26 mouse cellular contexts compared by ENCODE assay signal in genomic region chr9:115661834-115662425, GRCm38 (mm10).
DNase-seq lines count a peak whose midpoint lies in the region; ATAC-seq and TF ChIP-seq lines count a peak whose summit lies in the region.
"Had no signal": no experiment of that assay in that cellular context is flagged by ENCODE, and none has a peak within 500 bp of the region (broad histone marks: within the 10 kb centered on the region; RNA-seq: fewer than 3 reads in every experiment).

No protein-coding gene starts in this region.

- no peaks in the 10 kb centered on the region for H3K27me3 ChIP-seq in intestine, postnatal 0 days (replicated peaks; ENCODE audit: control insufficient read depth, insufficient read depth, low read length)
- H3K27me3 ChIP-seq in intestine, embryonic 16.5 days (replicated peaks; ENCODE audit: control insufficient read depth, insufficient read depth, low read length), result no peaks in the 10 kb centered on the region
- no peaks in the 10 kb centered on the region for H3K27me3 ChIP-seq in kidney, embryonic 15.5 days
- H3K27me3 ChIP-seq in stomach, postnatal 0 days (ENCODE audit: control insufficient read depth, insufficient read depth, low read length), result no peaks in the 10 kb centered on the region
- no peaks in the 10 kb centered on the region for H3K27me3 ChIP-seq in liver, embryonic 11.5 days (replicated peaks; ENCODE audit: control insufficient read depth, insufficient read depth, low read length)
- H3K27me3 ChIP-seq: heart, embryonic 15.5 days had no signal

- no peak overlapping the region for H3K4me3 ChIP-seq in intestine, postnatal 0 days (ENCODE audit: low read depth, low read length)
- H3K4me3 ChIP-seq in intestine, embryonic 16.5 days (ENCODE audit: low read length), result no peak overlapping the region
- no peak overlapping the region for H3K4me3 ChIP-seq in kidney, embryonic 15.5 days (replicated peaks)
- H3K4me3 ChIP-seq in stomach, postnatal 0 days (ENCODE audit: low read depth, low read length), result no peak overlapping the region
- H3K4me3 ChIP-seq in liver, embryonic 11.5 days (ENCODE audit: low read depth, low read length), result no peak overlapping the region
- H3K4me3 ChIP-seq: embryonic facial prominence, embryonic 10.5 days; heart, adult 2 months; heart, embryonic 15.5 days; layer of hippocampus, adult 2 months; midbrain, embryonic 10.5 days had no signal

- no peaks in the 10 kb centered on the region for H3K9me3 ChIP-seq in intestine, postnatal 0 days (ENCODE audit: control insufficient read depth)
- H3K9me3 ChIP-seq in intestine, embryonic 16.5 days (ENCODE audit: control insufficient read depth, low read length), result 0 out of 2 replicates have a peak, but pooled peaks cover 7% of the 10 kb centered on the region
- H3K9me3 ChIP-seq in kidney, embryonic 15.5 days (replicated peaks), result no peaks in the 10 kb centered on the region
- no peaks in the 10 kb centered on the region for H3K9me3 ChIP-seq in stomach, postnatal 0 days (ENCODE audit: control insufficient read depth, low read length)
- H3K9me3 ChIP-seq in liver, embryonic 11.5 days (ENCODE audit: control insufficient read depth, low read length), result 0 out of 2 replicates have a peak, but pooled peaks cover 4% of the 10 kb centered on the region
- H3K9me3 ChIP-seq: heart, embryonic 15.5 days had no signal

- no peaks in the 10 kb centered on the region; the same call in 1 of the 2 replicates for H3K4me1 ChIP-seq in intestine, postnatal 0 days (replicated peaks; ENCODE audit: control insufficient read depth, insufficient read depth, low read length)
- peaks cover 8% of the 10 kb centered on the region; the same call in 1 of the 2 replicates for H3K4me1 ChIP-seq in intestine, embryonic 16.5 days (ENCODE audit: control insufficient read depth, insufficient read depth, low read length)
- peaks cover 14% of the 10 kb centered on the region for H3K4me1 ChIP-seq in kidney, embryonic 15.5 days
- no peaks in the 10 kb centered on the region for H3K4me1 ChIP-seq in stomach, postnatal 0 days (replicated peaks; ENCODE audit: control insufficient read depth, insufficient read depth)
- peaks cover 8% of the 10 kb centered on the region for H3K4me1 ChIP-seq in liver, embryonic 11.5 days (replicated peaks; ENCODE audit: control insufficient read depth, insufficient read depth, low read length)

- DNase-seq in brain, embryonic 14.5 days (ENCODE audit: low read depth), result peak; percentile 7
- DNase-seq in kidney, postnatal 36 days, result peak; percentile 55 to 61
- DNase-seq in stomach, postnatal 0 days (ENCODE audit: low spot score), result no peak
- no peak for DNase-seq in cerebellum, postnatal 14 days
- no peak for DNase-seq in liver, embryonic 11.5 days (ENCODE audit: low spot score)
- DNase-seq: cerebellum, adult 8-10 months; forebrain, postnatal 0 days; gastrocnemius, postnatal 36 days; heart, adult 2 months; heart, postnatal 4 days; layer of hippocampus, postnatal 36 days; liver, postnatal 0 days; right cerebral cortex, postnatal 14 days; spleen, adult 18-20 months; thymus, postnatal 36 days had no signal

- 76% methylated on average over 5 of the region's 5 CpGs for WGBS in intestine, postnatal 0 days
- WGBS in intestine, embryonic 16.5 days, result 74% methylated on average over 5 of the region's 5 CpGs
- 80% methylated on average over 5 of the region's 5 CpGs for WGBS in kidney, embryonic 15.5 days
- WGBS in stomach, postnatal 0 days, result 83% methylated on average over 5 of the region's 5 CpGs
- 64% methylated on average over 5 of the region's 5 CpGs for WGBS in liver, embryonic 11.5 days

- no peak for TF ChIP-seq CTCF in intestine, postnatal 0 days (IDR thresholded peaks at IDR 0.05; ENCODE audit: low read depth)
- no peak for TF ChIP-seq CTCF in brain, embryonic 14.5 days (IDR thresholded peaks at IDR 0.05; ENCODE audit: borderline replicate concordance, extremely low read depth, insufficient read depth, insufficient read length)
- no peak for TF ChIP-seq CTCF in stomach, postnatal 0 days (IDR thresholded peaks at IDR 0.05; ENCODE audit: low read depth)

- TF ChIP-seq EP300 in stomach, postnatal 0 days (optimal IDR thresholded peaks at IDR 0.05), result no peak

- no peak overlapping the region for H3K27ac ChIP-seq in intestine, postnatal 0 days (ENCODE audit: low read depth, low read length)
- no peak overlapping the region for H3K27ac ChIP-seq in intestine, embryonic 16.5 days (ENCODE audit: low read length)
- H3K27ac ChIP-seq in kidney, embryonic 15.5 days, result peak overlapping the region; percentile 67; the same call in 1 of the 2 replicates
- no peak overlapping the region for H3K27ac ChIP-seq in stomach, postnatal 0 days (replicated peaks)
- H3K27ac ChIP-seq in liver, embryonic 11.5 days (ENCODE audit: low read depth, low read length), result no peak overlapping the region
- H3K27ac ChIP-seq: embryonic facial prominence, embryonic 10.5 days; heart, adult 2 months; heart, embryonic 15.5 days; hindbrain, embryonic 14.5 days; layer of hippocampus, adult 2 months; midbrain, embryonic 10.5 days had no signal

- H3K9ac ChIP-seq in intestine, postnatal 0 days (ENCODE audit: low read depth, low read length), result no peak overlapping the region
- H3K9ac ChIP-seq in intestine, embryonic 16.5 days (ENCODE audit: low read depth, low read length), result no peak overlapping the region
- no peak overlapping the region for H3K9ac ChIP-seq in kidney, embryonic 15.5 days
- H3K9ac ChIP-seq in stomach, postnatal 0 days (ENCODE audit: low read length), result no peak overlapping the region
- no peak overlapping the region for H3K9ac ChIP-seq in liver, embryonic 11.5 days (ENCODE audit: low read depth, low read length)
- H3K9ac ChIP-seq: forebrain, postnatal 0 days; heart, embryonic 15.5 days; hindbrain, embryonic 14.5 days; liver, postnatal 0 days had no signal

- no peak for TF ChIP-seq POLR2A in brain, embryonic 14.5 days (IDR thresholded peaks at IDR 0.05; ENCODE audit: borderline replicate concordance, extremely low read depth, insufficient read depth, insufficient read length, poor library complexity, severe bottlenecking)

- no peak overlapping the region for H3K4me2 ChIP-seq in intestine, postnatal 0 days (replicated peaks; ENCODE audit: low read depth)
- H3K4me2 ChIP-seq in intestine, embryonic 16.5 days (ENCODE audit: low read depth, low read length), result no peak overlapping the region
- no peak overlapping the region for H3K4me2 ChIP-seq in kidney, embryonic 15.5 days
- no peak overlapping the region for H3K4me2 ChIP-seq in stomach, postnatal 0 days (replicated peaks; ENCODE audit: low read depth)
- no peak overlapping the region for H3K4me2 ChIP-seq in liver, embryonic 11.5 days
- H3K4me2 ChIP-seq: heart, embryonic 15.5 days; hindbrain, embryonic 14.5 days had no signal

- ATAC-seq in intestine, postnatal 0 days, result peak; percentile 41
- no peak for ATAC-seq in intestine, embryonic 16.5 days
- ATAC-seq in kidney, embryonic 15.5 days (replicated peaks; ENCODE audit: low FRiP score), result peak; percentile 75; the same call in 1 of the 2 replicates
- no peak for ATAC-seq in stomach, postnatal 0 days (ENCODE audit: low FRiP score, low TSS enrichment)
- ATAC-seq in liver, embryonic 11.5 days (replicated peaks; ENCODE audit: low FRiP score), result no peak
- ATAC-seq: CD4-positive, CD25-positive, alpha-beta regulatory T cell, adult 4 months; forebrain, postnatal 0 days; inflammation-experienced regulatory T-cells, adult 6 months; liver, postnatal 0 days; lung, postnatal 0 days had no signal

- H3K36me3 ChIP-seq in intestine, postnatal 0 days (ENCODE audit: control insufficient read depth, insufficient read depth), result no peaks in the 10 kb centered on the region
- no peaks in the 10 kb centered on the region for H3K36me3 ChIP-seq in intestine, embryonic 16.5 days (ENCODE audit: control insufficient read depth, insufficient read depth, low read length)
- no peaks in the 10 kb centered on the region for H3K36me3 ChIP-seq in kidney, embryonic 15.5 days
- no peaks in the 10 kb centered on the region for H3K36me3 ChIP-seq in stomach, postnatal 0 days (ENCODE audit: control insufficient read depth, insufficient read depth, low read length)
- H3K36me3 ChIP-seq in liver, embryonic 11.5 days (ENCODE audit: control insufficient read depth, insufficient read depth, low read length), result no peaks in the 10 kb centered on the region
- H3K36me3 ChIP-seq: embryonic facial prominence, embryonic 10.5 days; heart, embryonic 15.5 days; midbrain, embryonic 10.5 days had no signal

Comparison
In these comparisons a context has a peak if more than half of its experiments do, and no peak if none do; other contexts are left out.
1. ATAC-seq: peak in intestine, postnatal 0 days (single experiment) and kidney, embryonic 15.5 days (single experiment); none in intestine, embryonic 16.5 days (single experiment), stomach, postnatal 0 days (single experiment) and liver, embryonic 11.5 days (single experiment).
2. DNase-seq: peak in brain, embryonic 14.5 days (single experiment) and kidney, postnatal 36 days (2 of 2); none in stomach, postnatal 0 days (single experiment), cerebellum, postnatal 14 days (0 of 2) and liver, embryonic 11.5 days (single experiment).